Mouse (Mus musculus) MEL (cell line): ENCODE measurements around the gene Sh2b3. TPM values are rescaled to one million over a fixed set of nuclear protein-coding genes. Genes with fewer than 3 reads are reported as not detected.

Experiments
- DNase-seq: peaks from one replicate; pipeline ENCODE4 v3.0.0; 2011; ENCODE audit warnings: low read depth, low spot score
- H3K27ac ChIP-seq: 2 replicates; pipeline ENCODE4 v1.5.1; 2012; ENCODE audit warnings: low read depth, mild to moderate bottlenecking, control low read depth, low read length, moderate library complexity; ENCODE audit not compliant: control insufficient read depth
- H3K27me3 ChIP-seq, 2 experiments: fragments of 150-350 bp in 1 of 2; sonication (generic) in 1 of 2; 2 replicates each; pipeline ENCODE4 v1.6.1; 2012; ENCODE audit warnings: low read length in 2 of 2, mild to moderate bottlenecking in 2 of 2, improper control_type of control experiment in 1 of 2, moderate library complexity in 1 of 2; ENCODE audit not compliant: insufficient read depth in 2 of 2, control insufficient read depth in 1 of 2
- H3K36me3 ChIP-seq, 2 experiments: 2 replicates each; pipeline ENCODE4 v1.6.1; 2012 to 2014; ENCODE audit warnings: low read length in 2 of 2, improper control_type of control experiment in 1 of 2, inconsistent platforms in 1 of 2, mild to moderate bottlenecking in 1 of 2; ENCODE audit not compliant: insufficient read depth in 2 of 2, control insufficient read depth in 1 of 2
- H3K4me1 ChIP-seq, 2 experiments: fragments of 150-350 bp in 1 of 2; sonication (generic) in 1 of 2; 2 replicates each; pipeline ENCODE4 v1.6.1; 2012; ENCODE audit warnings: low read length in 2 of 2, improper control_type of control experiment in 1 of 2, mild to moderate bottlenecking in 1 of 2; ENCODE audit not compliant: insufficient read depth in 2 of 2, control insufficient read depth in 1 of 2
- H3K4me3 ChIP-seq, 2 experiments: fragments of 150-350 bp in 1 of 2; sonication (generic) in 1 of 2; 2 replicates each; pipeline ENCODE4 v1.5.1; 2012; ENCODE audit warnings: low read depth in 2 of 2, low read length in 2 of 2, mild to moderate bottlenecking in 2 of 2, moderate library complexity in 2 of 2, control low read depth in 1 of 2, improper control_type of control experiment in 1 of 2; ENCODE audit not compliant: control insufficient read depth in 1 of 2, insufficient read depth in 1 of 2
- H3K79me2 ChIP-seq: 2 replicates; pipeline ENCODE4 v1.6.1; 2012; ENCODE audit warnings: mild to moderate bottlenecking, low read length, moderate library complexity; ENCODE audit not compliant: control insufficient read depth, poor library complexity, insufficient read depth
- H3K9ac ChIP-seq: 2 replicates; pipeline ENCODE4 v1.6.1; 2012; ENCODE audit warnings: low read depth, mild to moderate bottlenecking, control low read depth, low read length, moderate library complexity; ENCODE audit not compliant: control insufficient read depth, poor library complexity, severe bottlenecking
- H3K9me3 ChIP-seq: fragments of 150-350 bp; sonication (generic); replicated peaks from 2 replicates; pipeline ENCODE4 v1.6.1; 2012; ENCODE audit warnings: mild to moderate bottlenecking, low read length, improper control_type of control experiment, moderate library complexity; ENCODE audit not compliant: insufficient read depth
- CTCF ChIP-seq, 3 experiments: IDR thresholded peaks in 2 of 3; conservative IDR thresholded peaks in 1 of 3; 2 replicates each; pipeline ENCODE4 v1.5.1; 2011 to 2012; ENCODE audit warnings: low read length in 3 of 3, low read depth in 2 of 3, mild to moderate bottlenecking in 2 of 3, improper control_type of control experiment in 1 of 3, inconsistent platforms in 1 of 3, mixed read lengths in 1 of 3, moderate library complexity in 1 of 3; ENCODE audit not compliant: control insufficient read depth in 1 of 3, insufficient read depth in 1 of 3, poor library complexity in 1 of 3, severe bottlenecking in 1 of 3
- E2F4 ChIP-seq: IDR thresholded peaks from 2 replicates; pipeline ENCODE4 v1.6.1; 2011; ENCODE audit warnings: low read depth, low read length, improper control_type of control experiment, borderline replicate concordance
- ELF1 ChIP-seq: IDR thresholded peaks from 2 replicates; pipeline ENCODE4 v1.6.1; 2014; ENCODE audit warnings: low read depth, mild to moderate bottlenecking, inconsistent platforms, low read length, improper control_type of control experiment, moderate library complexity
- EP300 ChIP-seq, 2 experiments: IDR thresholded peaks; 2 replicates each; pipeline ENCODE4 v1.6.1; 2011; ENCODE audit warnings: improper control_type of control experiment in 2 of 2, low read length in 2 of 2, low read depth in 1 of 2, mild to moderate bottlenecking in 1 of 2
- GABPA ChIP-seq: IDR thresholded peaks from 2 replicates; pipeline ENCODE4 v1.6.1; 2012; ENCODE audit warnings: low read depth, mild to moderate bottlenecking, inconsistent platforms, low read length, improper control_type of control experiment, moderate library complexity
- HCFC1 ChIP-seq: IDR thresholded peaks from 2 replicates; pipeline ENCODE4 v1.6.1; 2012; ENCODE audit warnings: low read depth, mild to moderate bottlenecking, inconsistent platforms, low read length, improper control_type of control experiment, moderate library complexity
- MAFK ChIP-seq: IDR thresholded peaks from 2 replicates; pipeline ENCODE4 v1.6.1; 2011; ENCODE audit warnings: low read depth, mild to moderate bottlenecking, low read length, improper control_type of control experiment, borderline replicate concordance
- MAX ChIP-seq: IDR thresholded peaks from 2 replicates; pipeline ENCODE4 v1.6.1; 2011; ENCODE audit warnings: low read length, improper control_type of control experiment
- MEF2A ChIP-seq: IDR thresholded peaks from 2 replicates; pipeline ENCODE4 v1.6.1; 2014; ENCODE audit warnings: low read depth, mild to moderate bottlenecking, inconsistent platforms, low read length, improper control_type of control experiment; ENCODE audit not compliant: poor library complexity, insufficient replicate concordance, severe bottlenecking; ENCODE audit errors: extremely low read depth
- MXI1 ChIP-seq: IDR thresholded peaks from 2 replicates; pipeline ENCODE4 v1.6.1; 2011; ENCODE audit warnings: mild to moderate bottlenecking, low read depth, low read length, improper control_type of control experiment
- MYB ChIP-seq: IDR thresholded peaks from 2 replicates; pipeline ENCODE4 v1.6.1; 2011; ENCODE audit warnings: mild to moderate bottlenecking, low read depth, low read length, improper control_type of control experiment
- MYC ChIP-seq: IDR thresholded peaks from 2 replicates; pipeline ENCODE4 v1.6.1; 2011; ENCODE audit warnings: low read depth, mild to moderate bottlenecking, low read length, improper control_type of control experiment, moderate library complexity
- NELFE ChIP-seq: IDR thresholded peaks from 2 replicates; pipeline ENCODE4 v1.6.1; 2011; ENCODE audit warnings: low read depth, low read length, improper control_type of control experiment
- NRF1 ChIP-seq: IDR thresholded peaks from 2 replicates; pipeline ENCODE4 v1.6.1; 2014; ENCODE audit warnings: low read depth, mild to moderate bottlenecking, inconsistent platforms, low read length, improper control_type of control experiment, moderate library complexity; ENCODE audit not compliant: poor library complexity, insufficient read depth, severe bottlenecking
- POLR2A ChIP-seq, 2 experiments: IDR thresholded peaks; 2 replicates each; pipeline ENCODE4 v1.6.1; 2011 to 2012; ENCODE audit warnings: low read length in 2 of 2, mild to moderate bottlenecking in 2 of 2, control low read depth in 1 of 2, improper control_type of control experiment in 1 of 2, low read depth in 1 of 2, moderate library complexity in 1 of 2; ENCODE audit not compliant: control insufficient read depth in 1 of 2, insufficient read depth in 1 of 2, poor library complexity in 1 of 2
- POLR2AphosphoS2 ChIP-seq: IDR thresholded peaks from 2 replicates; pipeline ENCODE4 v1.6.1; 2011; ENCODE audit warnings: low read length, improper control_type of control experiment
- RAD21 ChIP-seq: IDR thresholded peaks from 2 replicates; pipeline ENCODE4 v1.6.1; 2011; ENCODE audit warnings: mild to moderate bottlenecking, low read depth, low read length, improper control_type of control experiment
- RCOR1 ChIP-seq: IDR thresholded peaks from 2 replicates; pipeline ENCODE4 v1.6.1; 2012; ENCODE audit warnings: low read depth, mild to moderate bottlenecking, inconsistent platforms, low read length, improper control_type of control experiment
- SIN3A ChIP-seq: IDR thresholded peaks from 2 replicates; pipeline ENCODE4 v1.6.1; 2012; ENCODE audit warnings: low read length, improper control_type of control experiment, inconsistent platforms
- TAL1 ChIP-seq: IDR thresholded peaks from 2 replicates; pipeline ENCODE4 v1.6.1; 2012; ENCODE audit warnings: mild to moderate bottlenecking, inconsistent platforms, low read length, moderate library complexity, mixed read lengths
- TBP ChIP-seq: IDR thresholded peaks from 2 replicates; pipeline ENCODE4 v1.8.0; 2011; ENCODE audit warnings: low read depth, low read length, improper control_type of control experiment
- TCF12 ChIP-seq: IDR thresholded peaks from 2 replicates; pipeline ENCODE4 v1.6.1; 2014; ENCODE audit warnings: low read depth, mild to moderate bottlenecking, inconsistent platforms, low read length, improper control_type of control experiment, moderate library complexity
- UBTF ChIP-seq: IDR thresholded peaks from 2 replicates; pipeline ENCODE4 v1.6.1; 2012; ENCODE audit warnings: low read depth, mild to moderate bottlenecking, inconsistent platforms, low read length, improper control_type of control experiment, moderate library complexity, borderline replicate concordance; ENCODE audit not compliant: insufficient read depth
- USF1 ChIP-seq: IDR thresholded peaks from 2 replicates; pipeline ENCODE4 v1.6.1; 2014; ENCODE audit warnings: low read depth, mild to moderate bottlenecking, inconsistent platforms, low read length, improper control_type of control experiment, moderate library complexity
- USF2 ChIP-seq, 2 experiments: IDR thresholded peaks; 2 replicates each; pipeline ENCODE4 v1.6.1; 2011 to 2012; ENCODE audit warnings: improper control_type of control experiment in 2 of 2, low read length in 2 of 2, borderline replicate concordance in 1 of 2, inconsistent platforms in 1 of 2, low read depth in 1 of 2, mild to moderate bottlenecking in 1 of 2; ENCODE audit not compliant: insufficient read depth in 1 of 2
- ZC3H11A ChIP-seq: IDR thresholded peaks from 2 replicates; pipeline ENCODE4 v1.6.1; 2012; ENCODE audit warnings: low read depth, mild to moderate bottlenecking, inconsistent platforms, low read length, improper control_type of control experiment
- ZKSCAN1 ChIP-seq: IDR thresholded peaks from 2 replicates; pipeline ENCODE4 v1.6.1; 2012; ENCODE audit warnings: low read depth, mild to moderate bottlenecking, inconsistent platforms, low read length, improper control_type of control experiment, moderate library complexity
- polyA plus RNA-seq, 2 experiments: library from polyadenylated mRNA; stranded (reverse) in 1 of 2; unstranded in 1 of 2; fragments of >175 nt in 1 of 2; fragments of >200 nt in 1 of 2; gene quantifications; 2 replicates each; pipeline versions ENCODE4 v1.2.1 to v1.2.4; 2012; ENCODE audit warnings: low replicate concordance in 2 of 2, low read depth in 1 of 2; ENCODE audit not compliant: insufficient read length in 2 of 2, insufficient read depth in 1 of 2, missing spikeins in 1 of 2
- total RNA-seq: library from RNA; depleted of rRNA; stranded (reverse); fragments of 300-350 nt; gene quantifications from 2 replicates; pipeline ENCODE4 v1.2.3, GENCODE M21; 2012

Gene Sh2b3
- total and polyA plus RNA-seq, 3 experiments: 14.0 to 43.2 TPM; not detected in 1

- peaks cover 0 to 16% of the 10 kb centered on the region in 2 experiments; a peak in 2 of 4 replicates for H3K36me3 ChIP-seq
- no peak overlapping the region for H3K27ac ChIP-seq
- no peaks in the 10 kb centered on the region for H3K27me3 ChIP-seq
- H3K79me2 ChIP-seq: peaks cover 28% of the 10 kb centered on the region
- peak overlapping the region; percentile 79 for H3K9ac ChIP-seq
- TF ChIP-seq NRF1 (no peak), ELF1 (no peak), POLR2AphosphoS2 (no peak), TBP (no peak), MXI1 (no peak; the same call in 1 of the 2 replicates), MYC (no peak), CTCF (IDR thresholded peaks at IDR 0.05 in 2 of 3, conservative IDR thresholded peaks at IDR 0.05 in 1 of 3; ENCODE audit: control insufficient read depth in 1 of 3, insufficient read depth in 1 of 3, low read depth in 2 of 3, low read length in 3 of 3, poor library complexity in 1 of 3, severe bottlenecking in 1 of 3) (no peak), ZC3H11A (no peak), NELFE (no peak), MYB (no peak), USF2 (IDR thresholded peaks at IDR 0.05; ENCODE audit: borderline replicate concordance in 1 of 2, insufficient read depth in 1 of 2, low read depth in 1 of 2, low read length in 2 of 2) (no peak), GABPA (no peak), MEF2A (no peak), HCFC1 (no peak)
- no peak for DNase-seq
- H3K4me1 ChIP-seq: peaks cover 0 to 28% of the 10 kb centered on the region in 2 experiments; a peak in 3 of 4 replicates
- no peaks in the 10 kb centered on the region for H3K9me3 ChIP-seq
- H3K4me3 ChIP-seq: peak overlapping the region in 1 of 2 experiments; percentile 64; a peak in 2 of 4 replicates
Measured at GRCm38 (mm10) chr5:121839128-121839473, 1.7 kb upstream of the Sh2b3 start.

GRCm38 (mm10) chr5:121838341-121839127, 1.1 kb upstream of the Sh2b3 start:
- peak overlapping the region; percentile 84 for H3K27ac ChIP-seq
- no peaks in the 10 kb centered on the region for H3K27me3 ChIP-seq
- H3K9ac ChIP-seq: peak overlapping the region; percentile 79
- peak overlapping the region; percentile 64 to 96 for H3K4me3 ChIP-seq
- peaks cover 0 to 22% of the 10 kb centered on the region in 2 experiments; a peak in 2 of 4 replicates for H3K36me3 ChIP-seq
- no peaks in the 10 kb centered on the region for H3K9me3 ChIP-seq
- peaks cover 33% of the 10 kb centered on the region for H3K79me2 ChIP-seq
- H3K4me1 ChIP-seq: peaks cover 0 to 28% of the 10 kb centered on the region in 2 experiments; a peak in 3 of 4 replicates
- peak; percentile 90 for DNase-seq
- TF ChIP-seq EP300 (IDR thresholded peaks at IDR 0.05; ENCODE audit: low read depth in 1 of 2, low read length in 2 of 2) (peak in 1 of 2 experiments; percentile 20; a peak in 2 of 4 replicates), TAL1 (peak; percentile 46), SIN3A (no peak; the same call in 1 of the 2 replicates), E2F4 (no peak), MAFK (no peak), MYB (no peak), MXI1 (peak; percentile 79; the same call in 1 of the 2 replicates), RCOR1 (peak; percentile 98), POLR2A (IDR thresholded peaks at IDR 0.05; ENCODE audit: control insufficient read depth in 1 of 2, insufficient read depth in 1 of 2, low read depth in 1 of 2, low read length in 2 of 2, poor library complexity in 1 of 2) (peak; percentile 30 to 58; a peak in 2 of 4 replicates), NELFE (peak; percentile 34; the same call in 1 of the 2 replicates), ELF1 (no peak), MYC (peak; percentile 26; the same call in 1 of the 2 replicates), USF1 (no peak), HCFC1 (no peak), MEF2A (no peak), TCF12 (peak; percentile 29; the same call in 1 of the 2 replicates), RAD21 (no peak), ZKSCAN1 (no peak), UBTF (peak; percentile 86), MAX (peak; percentile 61), ZC3H11A (no peak)
